Mouse (Mus musculus) lung, postnatal 36 days (tissue): ENCODE data around the gene Gm14597.
"Not testable (repeated sequence)": the region's sequence is repeated elsewhere in the genome, so short reads cannot be mapped to it uniquely, and the experiment has no call there.

Source experiments
- DNase-seq: peaks from one replicate; pipeline ENCODE4 v3.0.0; 2022; ENCODE audit warnings: mixed read lengths

Gene Gm14597

GRCm38 (mm10) chrX:53608879-53609278 lies at the start of gene Gm14597:
Gene Gm14597 (minus strand): TSS chrX:53608979.
- DNase-seq = not testable (repeated sequence)

DNA sequence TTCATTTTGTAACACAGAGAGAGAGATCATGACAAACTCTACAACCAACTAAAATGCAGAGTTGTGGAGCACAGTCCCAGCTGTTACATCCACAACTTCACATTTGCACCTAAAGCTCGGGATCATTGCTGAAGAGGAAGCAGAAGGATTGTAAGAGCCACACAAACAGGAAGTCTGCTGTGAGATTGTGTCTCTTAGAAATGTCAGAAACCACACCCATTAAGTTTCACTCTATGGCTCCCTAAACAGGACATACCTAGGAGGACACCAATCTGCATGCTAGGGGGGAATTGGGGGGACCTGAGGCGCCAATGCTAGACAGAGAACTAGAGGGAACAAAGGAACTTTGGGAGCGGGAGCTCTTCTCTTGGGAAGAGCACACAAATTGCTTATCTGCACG lies 44.1 kb upstream of the Gm14597 start:
- DNase-seq = not testable (repeated sequence)

- DNase-seq = peak; percentile 34
Measured at GRCm38 (mm10) chrX:53645885-53646284, 37.1 kb upstream of the Gm14597 start.

DNA sequence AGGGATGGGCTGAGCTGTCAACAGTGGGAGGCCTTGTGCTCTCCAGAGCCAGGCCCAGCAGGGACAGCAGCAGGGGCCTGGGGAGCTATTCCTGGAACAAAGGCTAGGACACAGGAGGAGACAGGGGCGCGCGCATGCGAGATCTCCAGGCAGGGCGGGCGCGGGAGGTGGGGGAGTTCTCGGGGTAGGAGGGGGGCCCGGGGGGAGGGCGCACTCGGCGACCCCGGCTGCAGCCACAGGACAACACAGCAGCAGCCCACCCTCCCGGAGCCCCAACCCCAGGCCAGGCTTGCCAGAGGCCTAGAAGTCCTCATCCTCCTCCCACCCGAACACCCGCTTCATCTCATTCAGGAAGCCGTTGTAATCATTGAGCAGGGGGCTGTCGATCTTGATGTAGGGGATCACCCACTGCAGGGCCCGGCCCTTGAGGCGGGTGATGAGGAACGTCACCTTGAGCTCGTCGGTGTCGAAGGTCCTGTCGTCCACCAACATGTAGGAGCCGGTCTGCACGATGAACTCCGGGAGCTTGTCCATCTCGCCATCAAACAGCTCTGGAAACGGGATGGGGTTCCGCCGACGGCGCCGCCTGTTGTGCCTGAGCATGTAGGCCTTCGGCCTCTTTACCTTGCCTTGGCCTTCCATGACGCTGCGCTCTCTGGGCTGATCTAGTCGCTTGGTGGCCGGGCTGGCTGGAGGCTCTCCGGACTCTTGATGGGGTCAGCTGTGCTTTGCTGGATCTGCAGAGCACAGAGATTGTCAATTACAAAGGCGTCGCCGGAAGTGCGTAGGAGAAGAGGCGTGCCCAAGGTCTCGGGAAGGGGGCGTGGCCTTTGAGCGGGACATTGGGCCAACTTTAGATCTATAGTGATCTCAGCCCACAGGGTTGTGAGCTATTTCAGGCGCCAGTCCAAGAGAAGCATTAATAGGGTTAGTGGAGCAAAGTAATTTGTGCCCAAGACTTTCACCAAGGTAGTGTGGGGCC lies 34.5 kb upstream of the Gm14597 start, which contains the start of gene Rtl8a:
TSS of gene Rtl8a (minus strand) at position 703 of the 982 bp plus-strand sequence.
- DNase-seq = peak; percentile 93

DNA sequence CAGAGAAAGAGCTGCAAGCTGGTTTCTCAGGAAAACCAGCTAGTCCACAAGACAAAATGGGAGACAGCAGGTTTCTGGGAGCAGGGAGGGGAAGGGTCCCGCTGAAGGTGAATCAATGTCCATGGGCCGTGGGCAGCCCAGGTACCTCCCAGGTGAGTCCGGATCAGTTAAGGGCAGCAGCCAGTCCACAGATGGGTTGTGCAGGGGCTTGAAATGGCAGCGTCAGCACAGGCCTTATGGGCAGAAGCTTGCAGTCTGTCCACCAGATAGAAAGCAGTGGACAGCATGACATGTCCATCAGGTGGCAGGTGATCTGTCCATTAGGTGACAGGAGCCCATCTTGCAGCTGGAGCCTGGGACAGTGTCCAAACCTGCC lies 33.8 kb upstream of the Gm14597 start:
- DNase-seq = not testable (repeated sequence)

- not testable (repeated sequence) for DNase-seq
Measured at GRCm38 (mm10) chrX:53638107-53638506, 29.3 kb upstream of the Gm14597 start.

DNA sequence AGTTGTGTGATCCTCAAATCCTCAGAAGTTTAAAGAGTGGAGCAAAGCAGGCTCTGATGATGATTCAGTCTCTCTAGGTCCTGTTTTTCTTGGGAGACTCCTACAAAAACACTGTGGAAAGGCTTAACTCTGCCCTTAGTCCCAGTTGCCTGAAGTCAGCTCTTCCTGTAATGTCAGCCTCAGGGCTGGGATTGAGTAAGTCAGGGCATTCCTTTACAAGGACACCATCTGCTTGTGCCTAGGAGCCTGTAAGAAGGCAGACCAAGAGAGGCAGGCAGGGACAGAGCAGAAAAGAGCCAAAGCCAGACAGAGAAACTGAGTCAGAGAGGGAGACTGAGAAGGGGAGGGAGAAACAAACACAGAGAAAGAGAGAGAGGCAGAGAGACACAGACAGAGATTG lies 2.6 kb upstream of the Gm14597 start:
- DNase-seq = not testable (repeated sequence)

- DNase-seq = peak; percentile 89
Measured at GRCm38 (mm10) chrX:53610571-53610970, 1.8 kb upstream of the Gm14597 start.

- no peak for DNase-seq
Measured at GRCm38 (mm10) chrX:53608122-53608813, 511 bp downstream of the Gm14597 start.

DNA sequence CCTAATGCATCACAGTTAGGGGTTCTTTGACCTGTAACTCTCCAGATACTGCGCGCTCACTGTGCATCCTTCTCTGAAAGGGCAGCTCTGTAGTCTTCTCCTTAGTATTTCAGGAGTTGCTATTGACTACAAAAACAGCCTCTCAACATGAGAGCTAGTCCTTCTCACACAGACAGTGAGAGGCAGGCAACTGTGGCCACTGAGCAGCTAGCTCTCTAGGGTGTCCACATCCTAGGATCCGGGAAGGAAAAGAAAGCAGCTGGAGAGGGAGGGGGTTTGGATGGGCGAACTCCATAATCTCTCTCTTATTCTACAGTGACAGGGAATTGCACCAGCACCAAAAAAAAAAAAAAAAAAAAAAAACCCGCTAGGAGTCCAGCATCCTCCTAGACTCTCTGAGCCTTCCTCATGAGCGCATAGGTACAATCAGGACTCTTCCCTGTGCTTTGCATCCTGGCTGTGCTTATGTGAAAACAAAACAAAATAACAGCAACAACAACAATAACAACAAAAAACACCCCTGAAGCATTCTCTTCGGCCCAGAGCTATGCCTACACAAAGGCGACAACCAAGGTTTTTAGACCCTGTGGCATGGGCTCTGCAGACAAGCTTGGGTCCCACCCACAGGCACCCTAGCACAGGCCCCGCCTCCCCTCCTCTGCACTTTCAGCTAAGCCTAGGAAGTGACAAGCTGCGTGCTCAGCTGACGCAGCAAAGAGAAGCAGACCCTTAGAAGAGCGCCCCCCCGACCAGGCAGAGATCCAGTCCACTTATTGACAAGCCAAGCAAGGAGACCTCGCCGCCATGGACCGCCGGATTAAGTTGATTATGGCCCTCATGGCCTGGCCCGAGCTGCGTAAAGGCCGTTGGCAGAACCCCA lies 1.3 kb downstream of the Gm14597 start, which contains the start of gene Rtl8c:
TSS of gene Rtl8c (plus strand) at position 791 of the 880 bp plus-strand sequence.
- peak; percentile 72 for DNase-seq

DNA sequence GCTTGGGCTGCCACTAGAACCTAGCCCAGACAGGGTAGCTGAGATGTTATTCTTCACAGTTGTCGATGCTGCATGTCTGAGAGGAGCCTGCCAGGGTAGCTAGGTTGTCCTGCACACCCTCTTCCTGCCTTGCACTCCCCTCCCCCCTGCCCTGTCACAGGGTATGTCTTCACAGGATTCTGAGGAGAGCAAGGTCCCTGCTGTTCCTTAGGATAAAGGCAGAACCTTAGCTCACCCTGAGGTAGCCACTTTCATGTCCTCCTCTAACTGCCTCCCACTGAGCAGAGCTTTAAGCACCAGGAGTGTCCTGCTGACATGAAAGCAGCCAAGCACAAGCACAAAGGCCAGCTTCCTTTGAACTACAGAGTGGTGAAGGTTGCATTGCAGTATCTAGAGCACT lies 2.6 kb downstream of the Gm14597 start:
- not testable (repeated sequence) for DNase-seq

DNA sequence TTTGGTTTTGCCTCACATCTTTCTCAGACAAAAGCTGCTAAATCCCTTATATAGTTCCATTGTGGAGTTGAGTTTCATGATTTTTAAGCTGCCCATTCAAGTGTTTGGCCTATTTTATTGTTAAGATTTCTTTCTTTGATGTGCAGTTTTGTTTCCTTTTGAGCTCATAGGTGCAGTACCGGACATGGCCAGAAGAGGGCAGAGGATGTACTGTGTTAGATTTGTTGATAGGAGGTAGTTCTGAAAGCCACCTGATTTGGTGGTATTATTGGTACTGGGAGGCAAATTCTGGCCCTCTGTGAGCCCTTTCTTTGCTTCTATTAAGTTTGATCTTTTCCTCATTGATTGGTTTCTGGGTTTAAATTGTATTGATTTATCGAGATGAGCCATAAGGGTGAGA lies 8.8 kb downstream of the Gm14597 start:
- DNase-seq = peak; percentile 79

DNA sequence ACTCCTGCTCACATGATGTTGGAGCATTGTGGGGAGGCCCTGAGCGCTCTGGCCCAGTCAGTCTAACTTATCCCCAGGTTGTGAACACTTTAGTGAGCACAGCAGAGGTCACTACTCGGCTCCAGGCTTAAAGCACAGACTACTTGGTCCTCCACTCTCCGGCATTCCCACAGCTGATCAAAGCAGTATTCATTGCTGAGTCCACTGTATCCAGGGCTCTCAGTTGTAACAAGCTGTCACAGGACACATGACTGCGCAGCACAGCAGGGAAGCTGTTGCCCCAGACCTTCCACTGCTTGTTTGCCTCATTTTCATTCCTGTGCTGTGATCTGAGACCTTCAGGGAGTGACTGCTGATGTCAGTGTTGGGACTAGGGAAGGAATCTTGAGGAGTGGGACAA lies 25.4 kb downstream of the Gm14597 start:
- not testable (repeated sequence) for DNase-seq

GRCm38 (mm10) chrX:53581407-53581806 lies 27.4 kb downstream of the Gm14597 start:
- not testable (repeated sequence) for DNase-seq

- no peak for DNase-seq
Measured at GRCm38 (mm10) chrX:53579311-53579710, 29.5 kb downstream of the Gm14597 start.
